Mouse (Mus musculus) thymus, adult 2 months (tissue): Measurements from ENCODE around the gene Mast3. TPM values are rescaled to one million over a fixed set of nuclear protein-coding genes. Genes with fewer than 3 reads are reported as not detected.

Source experiments
- DNase-seq: peaks from one replicate; pipeline ENCODE4 v3.0.0; 2021
- H3K27ac ChIP-seq: fragments of 200-500 bp; 2 replicates; pipeline ENCODE4 v1.5.1; 2012; ENCODE audit warnings: low read length, control low read depth; ENCODE audit not compliant: control insufficient read depth, insufficient read depth
- H3K27me3 ChIP-seq: fragments of 200-500 bp; 2 replicates; pipeline ENCODE4 v1.6.1; 2012; ENCODE audit warnings: mild to moderate bottlenecking, low read length, moderate library complexity, mixed read lengths; ENCODE audit not compliant: control insufficient read depth, insufficient read depth
- H3K36me3 ChIP-seq: fragments of 200-500 bp; 2 replicates; pipeline ENCODE4 v1.6.1; 2012; ENCODE audit warnings: mild to moderate bottlenecking, low read length, moderate library complexity; ENCODE audit not compliant: control insufficient read depth, insufficient read depth
- H3K4me1 ChIP-seq: fragments of 200-500 bp; replicated peaks from 2 replicates; pipeline ENCODE4 v1.6.1; 2012; ENCODE audit warnings: low read length; ENCODE audit not compliant: control insufficient read depth, insufficient read depth
- H3K4me3 ChIP-seq: fragments of 200-500 bp; 2 replicates; pipeline ENCODE4 v1.5.1; 2012; ENCODE audit warnings: mild to moderate bottlenecking, low read length, control low read depth, moderate library complexity; ENCODE audit not compliant: control insufficient read depth, insufficient read depth
- CTCF ChIP-seq: fragments of 200-500 bp; IDR thresholded peaks from 2 replicates; pipeline ENCODE4 v1.5.1; 2012; ENCODE audit warnings: mild to moderate bottlenecking, control low read depth, low read length, moderate library complexity, borderline replicate concordance; ENCODE audit not compliant: control insufficient read depth, poor library complexity, insufficient read depth; ENCODE audit errors: extremely low read depth
- POLR2A ChIP-seq: fragments of 200-500 bp; IDR thresholded peaks from 2 replicates; pipeline ENCODE4 v1.6.1; 2012; ENCODE audit warnings: mild to moderate bottlenecking, low read length, control low read depth, moderate library complexity; ENCODE audit not compliant: control insufficient read depth, poor library complexity, insufficient read depth; ENCODE audit errors: extremely low read depth
- WGBS: fragments of 180-500 bp; shearing (Covaris S2); methylation state at CpG from one replicate; pipeline ENCODE4 v1.1.7; 2018; 5-methylcytosine and 5-hydroxymethylcytosine counted together
- polyA plus RNA-seq: library from polyadenylated mRNA; depleted of rRNA; stranded (reverse); fragments of >200 nt; gene quantifications from 2 replicates; pipeline ENCODE4 v1.2.3, GENCODE M21; 2012

Mast3 gene
- polyA plus RNA-seq, 1 experiment: 615 TPM

DNA sequence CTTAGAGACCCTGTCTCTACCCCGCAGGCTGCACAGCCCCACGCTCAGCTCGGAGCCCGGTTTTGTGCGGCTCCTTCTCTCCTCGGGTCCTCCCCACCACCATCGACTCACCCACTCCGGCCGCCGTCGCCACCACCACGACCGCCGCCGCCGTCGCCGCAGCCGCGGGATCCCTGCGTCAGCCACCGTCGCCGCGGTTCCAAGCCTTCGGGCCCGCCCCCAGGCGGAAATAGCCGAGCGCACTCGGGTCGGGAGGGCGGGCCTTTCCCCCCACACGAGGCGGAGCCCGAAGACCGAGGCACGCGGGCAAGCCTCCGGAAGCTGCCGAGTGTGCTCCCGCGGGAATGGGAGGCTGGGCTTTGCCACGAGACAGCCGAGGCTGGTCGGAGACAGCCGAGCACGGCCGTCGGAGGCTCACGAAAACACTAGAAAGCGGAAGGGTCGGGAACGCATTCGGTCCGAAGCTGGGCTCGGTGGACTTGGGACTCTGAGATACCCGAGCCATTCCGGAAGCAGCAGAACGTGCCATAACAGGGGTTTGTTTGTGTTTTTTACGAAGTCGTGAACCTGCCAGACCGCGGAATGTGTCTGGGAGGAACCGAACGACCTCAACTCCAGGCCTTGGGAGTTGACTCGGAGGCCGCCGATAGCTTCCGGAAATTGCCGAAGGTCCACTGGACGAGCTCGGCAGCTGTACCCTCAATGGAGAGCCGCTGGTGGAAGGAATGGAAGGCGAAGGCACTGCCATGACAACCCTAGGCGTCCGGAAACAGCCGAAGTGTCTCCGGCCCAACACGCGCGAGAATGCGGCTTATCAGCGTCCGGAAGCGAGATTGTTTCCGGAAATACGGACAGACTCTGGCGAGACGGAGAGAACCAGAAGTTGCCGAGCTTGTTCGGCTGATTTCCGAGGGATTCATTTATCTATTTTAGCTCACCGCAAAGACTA, 28.1 kb downstream of the Mast3 start, which contains the start of gene Pik3r2:
Pik3r2 (minus strand) TSS at position 218 of the 949 bp plus-strand sequence.
- peak; percentile 98 for DNase-seq
- Histone ChIP-seq H3K27ac (peak within 1 kb of the TSS; percentile 85), H3K27me3 (no peaks in the 10 kb centered on the region), H3K4me3 (peak within 1 kb of the TSS; percentile 59), H3K36me3 (peaks cover 27% of the 10 kb centered on the region), H3K4me1 (peaks cover 15% of the 10 kb centered on the region)
- under 1% methylated on average over 94 of the region's 94 CpGs for WGBS
- TF ChIP-seq CTCF (peak; percentile 54; the same call in 1 of the 2 replicates), POLR2A (peak; percentile 49)

DNA sequence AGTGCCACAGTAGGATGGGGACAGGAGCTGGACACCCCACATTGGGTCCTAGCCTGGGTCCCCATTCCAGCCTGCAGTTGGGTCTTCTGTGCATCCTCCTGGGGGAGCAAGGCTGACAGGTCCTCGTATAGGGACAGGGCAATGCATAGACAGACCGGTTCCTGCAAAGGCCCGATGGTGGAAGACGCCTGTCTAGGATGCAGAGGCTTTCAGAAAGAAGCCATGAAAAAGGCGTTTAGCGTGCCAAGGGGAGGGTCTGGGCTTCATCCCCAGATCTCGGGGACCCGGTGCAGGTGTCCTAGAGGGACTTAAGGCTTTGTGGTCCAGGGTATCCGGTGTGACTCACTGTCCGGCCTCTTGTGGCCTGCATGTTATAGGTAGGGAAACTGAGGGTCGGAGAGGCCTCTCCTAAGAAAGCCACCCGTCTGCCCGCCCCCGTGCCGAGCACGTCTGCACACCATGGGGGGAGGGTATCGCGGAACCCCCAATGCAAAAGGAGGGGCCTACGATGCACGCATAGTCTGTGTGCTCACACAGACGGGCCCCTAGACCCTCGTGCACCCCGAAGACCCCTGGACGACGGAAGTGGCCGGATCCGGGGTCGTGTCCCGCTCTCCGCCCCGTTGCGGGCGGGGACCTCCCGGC, 28.9 kb downstream of the Mast3 start:
- Histone ChIP-seq H3K4me3 (peak overlapping the region; percentile 59), H3K4me1 (peaks cover 15% of the 10 kb centered on the region), H3K27me3 (no peaks in the 10 kb centered on the region), H3K27ac (no peak overlapping the region), H3K36me3 (peaks cover 19% of the 10 kb centered on the region)
- 2% methylated on average over 34 of the region's 34 CpGs for WGBS
- DNase-seq: no peak
- TF ChIP-seq CTCF: no peak
- no peak for TF ChIP-seq POLR2A

DNA sequence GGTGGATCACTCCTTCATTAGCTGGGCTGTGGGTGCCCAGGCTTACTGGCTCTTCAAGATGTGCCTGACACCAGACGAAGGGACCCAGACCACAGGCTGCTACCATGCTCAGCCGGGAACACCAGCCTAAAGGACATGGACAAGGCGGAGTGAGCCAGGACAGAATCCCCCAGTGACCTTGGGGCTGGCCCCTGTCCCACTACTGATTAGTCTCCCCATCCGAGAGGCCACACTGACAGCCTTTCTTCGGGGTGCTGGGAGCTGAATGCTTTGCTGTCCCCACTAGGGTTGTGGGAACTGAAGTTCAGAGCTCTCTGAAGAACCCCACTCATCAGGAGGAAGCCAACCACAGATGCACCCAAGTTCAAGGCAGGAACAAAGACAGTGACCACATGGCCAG, 29.6 kb downstream of the Mast3 start:
- 91% methylated on average over 5 of the region's 5 CpGs for WGBS
- H3K27ac ChIP-seq: no peak overlapping the region
- peaks cover 12% of the 10 kb centered on the region for H3K36me3 ChIP-seq
- DNase-seq: no peak
- no peak overlapping the region for H3K4me3 ChIP-seq
- TF ChIP-seq POLR2A: no peak
- TF ChIP-seq CTCF: no peak
- peaks cover 15% of the 10 kb centered on the region for H3K4me1 ChIP-seq
- H3K27me3 ChIP-seq: no peaks in the 10 kb centered on the region

DNA sequence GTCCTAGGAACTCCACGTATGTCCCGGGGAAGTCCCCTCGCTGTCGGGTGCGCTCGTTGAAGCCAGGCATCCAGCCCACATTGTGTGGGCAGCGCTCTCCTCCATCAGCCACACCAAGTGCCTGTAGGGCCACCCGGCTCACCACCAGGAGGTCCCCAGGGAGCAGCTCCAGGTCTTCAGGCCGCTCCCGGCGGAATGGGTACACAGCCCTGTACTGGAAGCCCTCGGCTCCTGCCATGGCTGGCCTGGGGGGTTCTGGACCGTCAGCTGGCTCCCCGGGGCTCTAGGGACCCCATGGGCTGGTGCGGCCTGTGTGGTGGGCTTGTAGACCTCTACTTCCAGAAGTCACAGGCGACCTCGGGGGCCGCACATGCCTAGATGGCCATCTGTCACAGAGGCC, 30.1 kb downstream of the Mast3 start:
- H3K4me3 ChIP-seq: no peak overlapping the region
- TF ChIP-seq POLR2A (no peak), CTCF (no peak)
- H3K27ac ChIP-seq: no peak overlapping the region
- H3K36me3 ChIP-seq: peaks cover 7% of the 10 kb centered on the region
- DNase-seq: no peak
- H3K27me3 ChIP-seq: no peaks in the 10 kb centered on the region
- 96% methylated on average over 18 of the region's 18 CpGs for WGBS
- H3K4me1 ChIP-seq: peaks cover 17% of the 10 kb centered on the region

DNA sequence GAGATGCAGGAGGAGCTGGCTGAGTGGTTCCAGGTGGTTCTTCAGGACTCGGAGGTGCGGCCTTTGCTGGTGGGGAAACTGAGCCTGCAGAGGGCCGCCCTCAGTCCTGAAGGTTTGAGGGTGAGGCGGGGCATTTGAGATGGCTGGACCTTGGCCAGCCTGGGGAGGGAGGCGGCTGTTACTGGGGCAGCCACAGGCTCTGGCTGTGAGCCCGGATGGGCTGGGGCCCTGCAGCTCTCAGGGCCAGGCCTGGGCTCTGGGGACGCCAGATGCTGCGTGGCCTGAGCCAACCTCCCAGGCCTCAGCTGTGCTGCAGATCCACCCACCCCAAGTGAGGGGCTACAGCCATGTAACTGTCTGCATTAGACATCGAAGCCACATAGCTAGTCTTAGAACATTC, 31.0 kb downstream of the Mast3 start:
- no peak for TF ChIP-seq POLR2A
- no peak for TF ChIP-seq CTCF
- no peaks in the 10 kb centered on the region for H3K27me3 ChIP-seq
- DNase-seq: no peak
- no peak overlapping the region for H3K4me3 ChIP-seq
- peaks cover 19% of the 10 kb centered on the region for H3K4me1 ChIP-seq
- no peak overlapping the region for H3K27ac ChIP-seq
- no peaks in the 10 kb centered on the region for H3K36me3 ChIP-seq
- 83% methylated on average over 9 of the region's 9 CpGs for WGBS

DNA sequence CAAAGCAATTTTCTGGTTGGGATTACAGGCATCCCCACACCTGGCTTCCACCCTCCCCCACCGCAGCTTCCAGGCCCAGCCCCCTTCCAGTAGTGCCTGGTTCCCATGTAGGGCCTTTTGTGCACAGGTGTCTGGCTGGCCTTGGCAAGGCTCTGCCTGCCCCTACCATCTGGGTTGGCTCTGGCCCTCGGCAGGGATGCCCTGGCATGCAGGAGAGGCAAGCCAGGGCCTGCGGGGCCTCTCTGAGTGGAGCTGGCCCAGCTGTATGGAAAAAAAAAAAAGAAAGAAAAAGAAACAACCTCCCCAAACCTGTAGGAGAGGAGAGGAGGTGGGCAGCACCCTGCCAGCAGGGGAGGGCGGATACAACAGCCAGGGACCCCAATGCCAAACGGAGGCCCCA, 31.4 kb downstream of the Mast3 start:
- WGBS: 83% methylated on average over 5 of the region's 5 CpGs
- H3K4me1 ChIP-seq: peaks cover 23% of the 10 kb centered on the region
- no peak overlapping the region for H3K27ac ChIP-seq
- no peak for TF ChIP-seq POLR2A
- no peak for TF ChIP-seq CTCF
- H3K36me3 ChIP-seq: no peaks in the 10 kb centered on the region
- H3K27me3 ChIP-seq: no peaks in the 10 kb centered on the region
- no peak for DNase-seq
- H3K4me3 ChIP-seq: no peak overlapping the region
